23 mouse cellular contexts compared by ENCODE assay signal in genomic region chr13:37337269-37337668, GRCm38 (mm10). TPM values are rescaled to one million over a fixed set of nuclear protein-coding genes. Genes with fewer than 3 reads are reported as not detected.
DNase-seq lines count a peak whose midpoint lies in the region; ATAC-seq and TF ChIP-seq lines count a peak whose summit lies in the region.
"Had no signal": no experiment of that assay in that cellular context is flagged by ENCODE, and none has a peak within 500 bp of the region (broad histone marks: within the 10 kb centered on the region; RNA-seq: fewer than 3 reads in every experiment).

No protein-coding gene starts in this region.

- no peak for DNase-seq in lung, postnatal 0 days (ENCODE audit: low spot score)
- no peak for DNase-seq in lung, adult 18-20 months
- DNase-seq in Muller cell, postnatal 12 days (ENCODE audit: inconsistent ontology term): peak; percentile 5
- DNase-seq in fibroblast of lung, adult 2 months (ENCODE audit: low read depth): peak; percentile 17
- DNase-seq in embryo, embryonic 11 days: no peak
- no peak for DNase-seq in left cerebral cortex, postnatal 10 days (ENCODE audit: extremely low spot score in 1 of 2, low spot score in 2 of 2)
- DNase-seq: adrenal gland, postnatal 36 days; cerebellum, adult 8-10 months; gastrocnemius, postnatal 36 days; kidney, adult 2 months; kidney, postnatal 25 days; thymus, postnatal 36 days had no signal

- H3K4me1 ChIP-seq in lung, postnatal 0 days (ENCODE audit: insufficient read depth, low read depth, low read length): no peaks in the 10 kb centered on the region
- H3K4me1 ChIP-seq: hindbrain, embryonic 13.5 days; limb, embryonic 12.5 days; liver, embryonic 15.5 days; neural tube, embryonic 13.5 days had no signal

- no peaks in the 10 kb centered on the region for H3K27me3 ChIP-seq in lung, postnatal 0 days (replicated peaks; ENCODE audit: insufficient read depth, low read length)
- H3K27me3 ChIP-seq: heart, embryonic 13.5 days; hindbrain, embryonic 13.5 days; limb, embryonic 12.5 days; liver, embryonic 15.5 days; neural tube, embryonic 13.5 days had no signal

- no peak overlapping the region for H3K4me3 ChIP-seq in lung, postnatal 0 days (ENCODE audit: low read depth, low read length)
- H3K4me3 ChIP-seq: heart, embryonic 13.5 days; hindbrain, embryonic 13.5 days; limb, embryonic 12.5 days; liver, embryonic 15.5 days; neural tube, embryonic 13.5 days had no signal

- intact Hi-C loops in left cerebral cortex, postnatal 10 days (cut with DNase I): no loop called here

- no peaks in the 10 kb centered on the region for H3K36me3 ChIP-seq in lung, postnatal 0 days (ENCODE audit: insufficient read depth, low read length)
- H3K36me3 ChIP-seq: heart, embryonic 13.5 days; hindbrain, embryonic 13.5 days; limb, embryonic 12.5 days; liver, embryonic 15.5 days; neural tube, embryonic 13.5 days had no signal

- no peak overlapping the region for H3K9ac ChIP-seq in lung, postnatal 0 days (replicated peaks; ENCODE audit: low read depth)
- H3K9ac ChIP-seq: heart, embryonic 13.5 days; hindbrain, embryonic 13.5 days; limb, embryonic 12.5 days; liver, embryonic 15.5 days; neural tube, embryonic 13.5 days had no signal

- ATAC-seq in lung, postnatal 0 days: no peak
- ATAC-seq in neutrophil, adult 5-6 weeks (ENCODE audit: extremely low read depth, insufficient number of reproducible peaks, low FRiP score, poor library complexity, severe bottlenecking): peak; percentile 53; the same call in 1 of the 2 replicates
- ATAC-seq: CD4-positive, CD25-positive, alpha-beta regulatory T cell, adult 4 months; forebrain, embryonic 16.5 days; inflammation-experienced regulatory T-cells, adult 6 months had no signal

- peak overlapping the region; percentile 48 for H3K27ac ChIP-seq in lung, postnatal 0 days (ENCODE audit: low read length)
- H3K27ac ChIP-seq: heart, embryonic 13.5 days; hindbrain, embryonic 13.5 days; limb, embryonic 12.5 days; liver, embryonic 15.5 days; neural tube, embryonic 13.5 days had no signal

- no peak for TF ChIP-seq EP300 in lung, postnatal 0 days (IDR thresholded peaks at IDR 0.05)

- TF ChIP-seq CTCF in lung, postnatal 0 days (IDR thresholded peaks at IDR 0.05): no peak

- WGBS in lung, postnatal 0 days: 57% methylated on average over 4 of the region's 4 CpGs

- no peak overlapping the region for H3K4me2 ChIP-seq in lung, postnatal 0 days (replicated peaks; ENCODE audit: low read depth, low read length)
- H3K4me2 ChIP-seq: heart, embryonic 13.5 days; hindbrain, embryonic 13.5 days; limb, embryonic 12.5 days; liver, embryonic 15.5 days; midbrain, embryonic 11.5 days; neural tube, embryonic 13.5 days had no signal

- H3K9me3 ChIP-seq in lung, postnatal 0 days (ENCODE audit: low read length): no peaks in the 10 kb centered on the region
- H3K9me3 ChIP-seq: heart, embryonic 13.5 days; limb, embryonic 12.5 days; liver, embryonic 15.5 days; neural tube, embryonic 13.5 days had no signal

RNA-seq across cellular contexts. Expression of gene Ly86, which starts 7.7 kb away (rescaled TPM):
- polyA plus RNA-seq in lung, postnatal 0 days (2015; fragmentation: Nextera tagmentation; extraction: Ambion mirVana): 13.8 and 15.5 TPM in 2 replicates
- total RNA-seq in neutrophil, adult 5-6 weeks (2017): 193 and 216 TPM in 2 replicates
- total RNA-seq in left cerebral cortex, postnatal 10 days (2021): 1 to 10 TPM; 8.0 to 9.4 TPM
- total RNA-seq: MEL had no signal

Comparison
In these comparisons a context has a peak if more than half of its experiments do, and no peak if none do; other contexts are left out.
1. DNase-seq: peak in Muller cell, postnatal 12 days (single experiment) and fibroblast of lung, adult 2 months (single experiment); none in lung, postnatal 0 days (single experiment), lung, adult 18-20 months (0 of 2), embryo, embryonic 11 days (single experiment) and left cerebral cortex, postnatal 10 days (0 of 2).
2. RNA of gene Ly86, which starts 7.7 kb away (total RNA-seq): 193 to 216 TPM in neutrophil, adult 5-6 weeks; 8.0 to 9.4 TPM in left cerebral cortex, postnatal 10 days; every median in the first group is over 10 times any median in the second.